Mouse (Mus musculus) G1E (cell line): ENCODE measurements at regions not wholly inside any gene's neighbourhood (a gene's known extent, or its start where the extent isn't known, plus 50 kb on each side); places are given as distances from the start of the nearest gene placed in this dataset.

Source experiments
- CTCF ChIP-seq: IDR thresholded peaks from 2 replicates; pipeline ENCODE4 v1.5.1; 2012; ENCODE audit warnings: low read depth, low read length, inconsistent platforms, mixed read lengths
- GATA1 ChIP-seq: IDR thresholded peaks from 2 replicates; pipeline ENCODE4 v1.6.1; 2012; ENCODE audit warnings: borderline replicate concordance, low read length, inconsistent platforms, mixed read lengths
- GATA2 ChIP-seq: IDR thresholded peaks from 2 replicates; pipeline ENCODE4 v1.6.1; 2012; ENCODE audit warnings: low read depth, low read length, inconsistent platforms, borderline replicate concordance
- POLR2AphosphoS5 ChIP-seq: IDR thresholded peaks from 2 replicates; pipeline ENCODE4 v1.6.1; 2012; ENCODE audit warnings: low read depth, low read length, inconsistent platforms; ENCODE audit not compliant: insufficient replicate concordance
- TAL1 ChIP-seq: conservative IDR thresholded peaks from 2 replicates; pipeline ENCODE4 v1.6.1; 2012; ENCODE audit warnings: low read depth, low read length, inconsistent platforms, mixed read lengths

GRCm38 (mm10) chr14:58189948-58190347 lies 119.6 kb downstream of the Fgf9 start:
- TF ChIP-seq CTCF (no peak), TAL1 (no peak), POLR2AphosphoS5 (no peak), GATA1 (no peak), GATA2 (no peak)
